Mouse (Mus musculus) myocyte (in vitro differentiated cells): ENCODE results near the gene Numa1. TPM values are rescaled to one million over a fixed set of nuclear protein-coding genes. Genes with fewer than 3 reads are reported as not detected.

Experiments used
- H3K27me3 ChIP-seq: one replicate; pipeline ENCODE4 v1.6.1; 2011; ENCODE audit not compliant: control insufficient read depth, insufficient read depth, insufficient read length
- H3K36me3 ChIP-seq: one replicate; pipeline ENCODE4 v1.6.1; 2011; ENCODE audit not compliant: control insufficient read depth, insufficient read depth
- H3K4me2 ChIP-seq: one replicate; pipeline ENCODE4 v1.6.1; 2011; ENCODE audit warnings: low read depth, control low read depth
- H3K4me3 ChIP-seq: one replicate; pipeline ENCODE4 v1.5.1; 2011; ENCODE audit warnings: mild to moderate bottlenecking, control low read depth, moderate library complexity
- H3K79me2 ChIP-seq: one replicate; pipeline ENCODE4 v1.6.1; 2011; ENCODE audit not compliant: control insufficient read depth, insufficient read depth
- H3ac ChIP-seq: one replicate; pipeline ENCODE4 v1.6.1; 2011; ENCODE audit not compliant: control insufficient read depth, insufficient read length
- CEBPB ChIP-seq: IDR thresholded peaks from 2 replicates; pipeline ENCODE4 v1.6.1; 2011; ENCODE audit warnings: mild to moderate bottlenecking, moderate library complexity; ENCODE audit not compliant: poor library complexity, insufficient read depth, severe bottlenecking
- E2F4 ChIP-seq: IDR thresholded peaks from one replicate; pipeline ENCODE4 v1.6.1; 2011; ENCODE audit warnings: mild to moderate bottlenecking, control low read depth, moderate library complexity; ENCODE audit not compliant: insufficient read depth
- MAX ChIP-seq: IDR thresholded peaks from one replicate; pipeline ENCODE4 v1.6.1; 2011; ENCODE audit warnings: low read depth, mild to moderate bottlenecking, control low read depth
- MYOD1 ChIP-seq, 3 experiments: IDR thresholded peaks; one replicate each; pipeline ENCODE4 v1.6.1; 2011; ENCODE audit warnings: control low read depth in 2 of 3, low read depth in 2 of 3, mild to moderate bottlenecking in 2 of 3, moderate library complexity in 1 of 3; ENCODE audit not compliant: insufficient read length in 2 of 3, control insufficient read depth in 1 of 3
- MYOG ChIP-seq, 3 experiments: IDR thresholded peaks; one replicate each; pipeline ENCODE4 v1.6.1; 2011; ENCODE audit warnings: control low read depth in 2 of 3, low read depth in 2 of 3, mild to moderate bottlenecking in 2 of 3; ENCODE audit not compliant: insufficient read length in 2 of 3, control insufficient read depth in 1 of 3, insufficient read depth in 1 of 3
- POLR2A ChIP-seq: IDR thresholded peaks from one replicate; pipeline ENCODE4 v1.6.1; 2011; ENCODE audit warnings: low read depth, mild to moderate bottlenecking, control low read depth, moderate library complexity; ENCODE audit not compliant: insufficient read length
- POLR2AphosphoS2 ChIP-seq: IDR thresholded peaks from one replicate; pipeline ENCODE4 v1.6.1; 2011; ENCODE audit warnings: low read depth, control low read depth; ENCODE audit not compliant: insufficient read length
- REST ChIP-seq: IDR thresholded peaks from one replicate; pipeline ENCODE4 v1.6.1; 2011; ENCODE audit warnings: mild to moderate bottlenecking, control low read depth, moderate library complexity; ENCODE audit not compliant: insufficient read depth, insufficient read length
- SRF ChIP-seq: IDR thresholded peaks from one replicate; pipeline ENCODE4 v1.6.1; 2011; ENCODE audit warnings: low read depth; ENCODE audit not compliant: control insufficient read depth, insufficient read length
- TCF12 ChIP-seq: IDR thresholded peaks from one replicate; pipeline ENCODE4 v1.6.1; 2011; ENCODE audit warnings: mild to moderate bottlenecking, control low read depth; ENCODE audit not compliant: poor library complexity, insufficient read depth, severe bottlenecking
- TCF3 ChIP-seq: IDR thresholded peaks from one replicate; pipeline ENCODE4 v1.6.1; 2011; ENCODE audit warnings: low read depth, control low read depth; ENCODE audit not compliant: insufficient read length
- USF1 ChIP-seq: IDR thresholded peaks from one replicate; pipeline ENCODE4 v1.6.1; 2011; ENCODE audit warnings: low read depth, mild to moderate bottlenecking, control low read depth, moderate library complexity
- polyA plus RNA-seq: library from polyadenylated mRNA; unstranded; fragments of >200 nt; fragmentation: generic; extraction: Trizol; gene quantifications from one replicate; pipeline ENCODE4 v1.2.1, GENCODE M21; 2012; ENCODE audit warnings: missing spikeins

Numa1 gene
- polyA plus RNA-seq, 1 experiment: 60.3 TPM

GRCm38 (mm10) chr7:102011855-102012254 is 77.9 kb downstream of the Numa1 start:
- Histone ChIP-seq H3K36me3 (peaks cover 44% of the 10 kb centered on the region), H3ac (no peak overlapping the region), H3K4me2 (no peak overlapping the region), H3K79me2 (no peaks in the 10 kb centered on the region), H3K4me3 (no peak overlapping the region), H3K27me3 (no peaks in the 10 kb centered on the region)
- no peak for TF ChIP-seq USF1
- TF ChIP-seq TCF3: no peak
- TF ChIP-seq POLR2A: no peak
- no peak for TF ChIP-seq MYOD1 (IDR thresholded peaks at IDR 0.05; ENCODE audit: control insufficient read depth in 1 of 3, insufficient read length in 2 of 3, low read depth in 2 of 3)
- TF ChIP-seq MYOG (IDR thresholded peaks at IDR 0.05; ENCODE audit: control insufficient read depth in 1 of 3, insufficient read depth in 1 of 3, insufficient read length in 2 of 3, low read depth in 2 of 3): no peak
- no peak for TF ChIP-seq MAX
- no peak for TF ChIP-seq TCF12
- TF ChIP-seq POLR2AphosphoS2: no peak
- TF ChIP-seq E2F4: no peak
- TF ChIP-seq CEBPB: no peak
- no peak for TF ChIP-seq REST
- no peak for TF ChIP-seq SRF

- Histone ChIP-seq H3ac (no peak overlapping the region), H3K79me2 (no peaks in the 10 kb centered on the region), H3K4me3 (no peak overlapping the region), H3K36me3 (peaks cover 42% of the 10 kb centered on the region), H3K27me3 (no peaks in the 10 kb centered on the region), H3K4me2 (no peak overlapping the region)
- no peak for TF ChIP-seq MYOD1 (IDR thresholded peaks at IDR 0.05; ENCODE audit: control insufficient read depth in 1 of 3, insufficient read length in 2 of 3, low read depth in 2 of 3)
- no peak for TF ChIP-seq POLR2A
- TF ChIP-seq TCF3: no peak
- no peak for TF ChIP-seq POLR2AphosphoS2
- no peak for TF ChIP-seq MAX
- TF ChIP-seq SRF: no peak
- no peak for TF ChIP-seq CEBPB
- TF ChIP-seq USF1: no peak
- TF ChIP-seq TCF12: no peak
- no peak for TF ChIP-seq REST
- TF ChIP-seq E2F4: no peak
- no peak for TF ChIP-seq MYOG (IDR thresholded peaks at IDR 0.05; ENCODE audit: control insufficient read depth in 1 of 3, insufficient read depth in 1 of 3, insufficient read length in 2 of 3, low read depth in 2 of 3)
Measured at GRCm38 (mm10) chr7:102013416-102013815, 79.5 kb downstream of the Numa1 start.

GRCm38 (mm10) chr7:102014995-102015394 is 81.1 kb downstream of the Numa1 start:
- Histone ChIP-seq H3K36me3 (peaks cover 32% of the 10 kb centered on the region), H3K27me3 (no peaks in the 10 kb centered on the region), H3ac (no peak overlapping the region), H3K79me2 (no peaks in the 10 kb centered on the region), H3K4me3 (no peak overlapping the region), H3K4me2 (no peak overlapping the region)
- TF ChIP-seq POLR2A (no peak), TCF3 (no peak), USF1 (no peak), MAX (no peak), CEBPB (no peak), POLR2AphosphoS2 (no peak), TCF12 (no peak)

GRCm38 (mm10) chr7:102016936-102017335 is 83.0 kb downstream of the Numa1 start:
- Histone ChIP-seq H3K36me3 (peaks cover 26% of the 10 kb centered on the region), H3K27me3 (no peaks in the 10 kb centered on the region), H3K79me2 (no peaks in the 10 kb centered on the region), H3K4me2 (peak overlapping the region; percentile 5), H3K4me3 (no peak overlapping the region), H3ac (no peak overlapping the region)
- no peak for TF ChIP-seq CEBPB
- TF ChIP-seq POLR2A: no peak
- TF ChIP-seq REST: no peak
- no peak for TF ChIP-seq E2F4
- TF ChIP-seq POLR2AphosphoS2: no peak
- TF ChIP-seq MYOD1 (IDR thresholded peaks at IDR 0.05; ENCODE audit: control insufficient read depth in 1 of 3, insufficient read length in 2 of 3, low read depth in 2 of 3): no peak
- no peak for TF ChIP-seq TCF3

GRCm38 (mm10) chr7:102017452-102017851 is 83.5 kb downstream of the Numa1 start:
- no peaks in the 10 kb centered on the region for H3K27me3 ChIP-seq
- peak overlapping the region; percentile 5 for H3K4me2 ChIP-seq
- peaks cover 28% of the 10 kb centered on the region for H3K36me3 ChIP-seq
- no peak overlapping the region for H3ac ChIP-seq
- H3K79me2 ChIP-seq: no peaks in the 10 kb centered on the region
- no peak overlapping the region for H3K4me3 ChIP-seq
- TF ChIP-seq MYOG (IDR thresholded peaks at IDR 0.05; ENCODE audit: control insufficient read depth in 1 of 3, insufficient read depth in 1 of 3, insufficient read length in 2 of 3, low read depth in 2 of 3): no peak
- no peak for TF ChIP-seq MYOD1 (IDR thresholded peaks at IDR 0.05; ENCODE audit: control insufficient read depth in 1 of 3, insufficient read length in 2 of 3, low read depth in 2 of 3)
- no peak for TF ChIP-seq POLR2AphosphoS2
- no peak for TF ChIP-seq POLR2A
- TF ChIP-seq SRF: no peak
- no peak for TF ChIP-seq REST
- no peak for TF ChIP-seq E2F4
- no peak for TF ChIP-seq MAX
- no peak for TF ChIP-seq CEBPB
- no peak for TF ChIP-seq USF1
- no peak for TF ChIP-seq TCF12
